Mouse (Mus musculus) stomach, postnatal 0 days (tissue): ENCODE measurements around the gene Pax8.

ENCODE experiments used
- CTCF ChIP-seq: IDR thresholded peaks from 2 replicates; pipeline ENCODE4 v1.5.1; 2016; ENCODE audit warnings: antibody characterized with exemption, low read depth, mild to moderate bottlenecking, moderate library complexity
- EP300 ChIP-seq: optimal IDR thresholded peaks from 2 replicates; pipeline ENCODE3; 2016; ENCODE audit warnings: antibody characterized with exemption

- TF ChIP-seq CTCF (no peak), EP300 (no peak)
Measured at GRCm38 (mm10) chr2:24502963-24503471, 27.6 kb upstream of the Pax8 start.
